In the genomic region with DNA sequence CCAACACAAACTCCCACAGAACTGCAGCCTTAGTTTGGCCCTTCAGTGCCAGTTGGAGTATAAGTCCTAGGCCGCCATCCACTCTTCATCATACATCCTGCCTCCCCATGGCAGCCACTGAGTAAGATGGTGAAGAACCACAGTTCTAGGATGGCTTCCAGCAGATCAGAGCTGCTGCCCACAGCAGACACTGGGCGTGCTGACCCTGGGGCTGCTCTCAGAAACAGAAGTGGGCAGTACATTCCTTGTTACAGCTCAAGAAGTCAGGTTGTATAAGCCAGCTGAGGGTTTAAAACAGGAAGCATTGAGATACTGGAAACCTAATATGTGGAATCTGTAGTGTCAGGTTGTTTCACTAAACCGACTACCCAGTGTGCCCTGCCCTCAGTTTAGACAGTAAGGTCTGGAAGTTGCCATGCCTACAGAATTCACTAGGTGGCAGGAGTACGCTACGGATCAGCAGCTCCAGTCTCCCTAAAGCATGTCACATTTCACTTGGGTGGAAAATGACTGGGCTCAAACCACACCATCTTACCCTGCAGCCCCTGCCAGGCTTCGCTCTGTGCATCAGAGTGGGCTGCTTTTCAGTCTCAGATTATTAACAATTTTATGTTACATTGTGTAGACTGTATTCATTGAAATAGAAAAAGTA, we compare ENCODE assay signal across 7 mouse cellular contexts. TPM values are rescaled to one million over a fixed set of nuclear protein-coding genes. Genes with fewer than 3 reads are reported as not detected.
DNase-seq lines count a peak whose midpoint lies in the region; ATAC-seq lines count a peak whose summit lies in the region.

No protein-coding gene starts in this region.

- H3K27ac ChIP-seq in intestine, embryonic 15.5 days: no peak overlapping the region
- H3K27ac ChIP-seq in midbrain, embryonic 12.5 days (replicated peaks): no peak overlapping the region

- H3K27me3 ChIP-seq in intestine, embryonic 15.5 days (replicated peaks): no peaks in the 10 kb centered on the region
- H3K27me3 ChIP-seq in midbrain, embryonic 12.5 days: no peaks in the 10 kb centered on the region

- H3K36me3 ChIP-seq in intestine, embryonic 15.5 days: peaks cover 35% of the 10 kb centered on the region
- H3K36me3 ChIP-seq in midbrain, embryonic 12.5 days: peaks cover 81% of the 10 kb centered on the region

- H3K9ac ChIP-seq in intestine, embryonic 15.5 days: no peak overlapping the region
- no peak overlapping the region for H3K9ac ChIP-seq in midbrain, embryonic 12.5 days (replicated peaks)

- WGBS in intestine, embryonic 15.5 days: 48% methylated on average over 6 of the region's 6 CpGs
- 57% methylated on average over 6 of the region's 6 CpGs for WGBS in midbrain, embryonic 12.5 days

- ATAC-seq in activated CD4-positive, CD25-positive, alpha-beta regulatory T cell, adult 4 months: peak; percentile 88
- ATAC-seq in intestine, embryonic 15.5 days: peak; percentile 75; the same call in 1 of the 2 replicates
- ATAC-seq in midbrain, embryonic 12.5 days (ENCODE audit: low FRiP score, low read depth): peak; percentile 80

- DNase-seq in cerebellum, postnatal 14 days: peak; percentile 91 to 92
- DNase-seq in frontal cortex, postnatal 36 days (ENCODE audit: low spot score in 2 of 2): peak; percentile 64 to 81
- peak; percentile 63 to 69 for DNase-seq in left cerebral cortex, postnatal 36 days (ENCODE audit: low spot score in 2 of 2)
- DNase-seq in spleen, adult 18-20 months: peak; percentile 38 to 67

- no peak overlapping the region for H3K4me3 ChIP-seq in intestine, embryonic 15.5 days (replicated peaks)
- H3K4me3 ChIP-seq in midbrain, embryonic 12.5 days: no peak overlapping the region

- no peaks in the 10 kb centered on the region for H3K4me1 ChIP-seq in intestine, embryonic 15.5 days (replicated peaks)
- H3K4me1 ChIP-seq in midbrain, embryonic 12.5 days: no peaks in the 10 kb centered on the region

- H3K4me2 ChIP-seq in intestine, embryonic 15.5 days (replicated peaks): no peak overlapping the region
- H3K4me2 ChIP-seq in midbrain, embryonic 12.5 days (replicated peaks): no peak overlapping the region

- no peaks in the 10 kb centered on the region for H3K9me3 ChIP-seq in intestine, embryonic 15.5 days
- H3K9me3 ChIP-seq in midbrain, embryonic 12.5 days: no peaks in the 10 kb centered on the region

- intact Hi-C loops in left cerebral cortex, postnatal 36 days (cut with DNase I): loop anchor here (5.0 kb wide), 3 partner anchors 73 to 183 kb away; no protein-coding TSS in a partner anchor

RNA-seq across cellular contexts. Expression of a gene that starts 19.3 kb away (rescaled TPM):
- polyA plus RNA-seq in activated CD4-positive, CD25-positive, alpha-beta regulatory T cell, adult 4 months (2017; shearing (Covaris generic)): 10 to 100 TPM; 42.1 to 53.8 TPM
- 36.2 and 40.2 TPM in 2 replicates for polyA plus RNA-seq in intestine, embryonic 15.5 days (2015; fragmentation: Nextera tagmentation; extraction: Ambion mirVana)
- 10 to 100 TPM; 52.6 to 58.6 TPM for total RNA-seq in left cerebral cortex, postnatal 36 days (2021)
- polyA plus RNA-seq in midbrain, embryonic 12.5 days (2016; fragmentation: Nextera tagmentation; extraction: Ambion mirVana): 69.0 and 73.1 TPM in 2 replicates

RNA-seq across cellular contexts. Expression of a gene that starts 32.7 kb away (rescaled TPM):
- 1 to 10 TPM; 7.2 to 8.0 TPM for polyA plus RNA-seq in activated CD4-positive, CD25-positive, alpha-beta regulatory T cell, adult 4 months (2017; shearing (Covaris generic))
- polyA plus RNA-seq in intestine, embryonic 15.5 days (2015; fragmentation: Nextera tagmentation; extraction: Ambion mirVana): 12.1 TPM in 2 replicates
- 100 to 1,000 TPM; 108 to 116 TPM for total RNA-seq in left cerebral cortex, postnatal 36 days (2021)
- polyA plus RNA-seq in midbrain, embryonic 12.5 days (2016; fragmentation: Nextera tagmentation; extraction: Ambion mirVana): 23.5 and 26.8 TPM in 2 replicates

RNA-seq across cellular contexts. Expression of a gene that starts 34.9 kb away (rescaled TPM):
- polyA plus RNA-seq in activated CD4-positive, CD25-positive, alpha-beta regulatory T cell, adult 4 months (2017; shearing (Covaris generic)): under 1 TPM; 0.15 to 0.30 TPM
- polyA plus RNA-seq in intestine, embryonic 15.5 days (2015; fragmentation: Nextera tagmentation; extraction: Ambion mirVana): 15.6 and 19.1 TPM in 2 replicates
- 1 to 10 TPM; 2.0 to 2.1 TPM for total RNA-seq in left cerebral cortex, postnatal 36 days (2021)
- polyA plus RNA-seq in midbrain, embryonic 12.5 days (2016; fragmentation: Nextera tagmentation; extraction: Ambion mirVana): 64.2 and 67.2 TPM in 2 replicates

Comparison
In these comparisons a context has a peak if more than half of its experiments do, and no peak if none do; other contexts are left out.
1. RNA of a gene that starts 34.9 kb away (polyA plus RNA-seq): 64.2 to 67.2 TPM in midbrain, embryonic 12.5 days and 15.6 to 19.1 TPM in intestine, embryonic 15.5 days; 0.15 to 0.30 TPM in activated CD4-positive, CD25-positive, alpha-beta regulatory T cell, adult 4 months; every median in the first group is over 10 times any median in the second.
2. Peak in every context shown above with its lines, with median percentiles within 50 percentile points of each other: ATAC-seq and DNase-seq.